Mouse (Mus musculus) lung, postnatal 0 days (tissue): ENCODE data around the gene Rem1. TPM values are rescaled to one million over a fixed set of nuclear protein-coding genes. Genes with fewer than 3 reads are reported as not detected.

Experiments
- ATAC-seq: fragments of 200-750 bp; cut with Nextera tagmentation; 2 replicates; pipeline ENCODE4 v1.8.0; 2017; ENCODE audit warnings: moderate library complexity
- DNase-seq: peaks from one replicate; pipeline ENCODE4 v3.0.0-alpha.2; 2016; ENCODE audit warnings: low spot score
- H3K27ac ChIP-seq: fragments of 300-500 bp; sonication (generic); 2 replicates; pipeline ENCODE4 v1.5.1; 2014; ENCODE audit warnings: antibody characterized with exemption, mild to moderate bottlenecking, low read length, mixed read lengths
- H3K27me3 ChIP-seq: fragments of 300-500 bp; sonication (generic); replicated peaks from 2 replicates; pipeline ENCODE4 v1.6.1; 2014; ENCODE audit warnings: low read length, mixed read lengths; ENCODE audit not compliant: insufficient read depth
- H3K36me3 ChIP-seq: fragments of 300-500 bp; sonication (generic); 2 replicates; pipeline ENCODE4 v1.6.1; 2014; ENCODE audit warnings: low read length, mixed read lengths; ENCODE audit not compliant: insufficient read depth
- H3K4me1 ChIP-seq: fragments of 300-500 bp; sonication (generic); 2 replicates; pipeline ENCODE4 v1.6.1; 2014; ENCODE audit warnings: antibody characterized with exemption, low read depth, low read length, mixed read lengths; ENCODE audit not compliant: insufficient read depth
- H3K4me2 ChIP-seq: fragments of 300-500 bp; sonication (generic); replicated peaks from 2 replicates; pipeline ENCODE4 v1.6.1; 2014; ENCODE audit warnings: low read depth, mild to moderate bottlenecking, low read length, moderate library complexity, mixed read lengths
- H3K4me3 ChIP-seq: fragments of 300-500 bp; sonication (generic); 2 replicates; pipeline ENCODE4 v1.5.1; 2014; ENCODE audit warnings: low read depth, low read length
- H3K9ac ChIP-seq: fragments of 300-500 bp; sonication (generic); replicated peaks from 2 replicates; pipeline ENCODE4 v1.6.1; 2014; ENCODE audit warnings: low read depth, mild to moderate bottlenecking
- H3K9me3 ChIP-seq: fragments of 300-500 bp; sonication (generic); 2 replicates; pipeline ENCODE4 v1.6.1; 2016; ENCODE audit warnings: low read length, mixed read lengths
- CTCF ChIP-seq: IDR thresholded peaks from 2 replicates; pipeline ENCODE4 v1.5.1; 2016; ENCODE audit warnings: antibody characterized with exemption, mild to moderate bottlenecking
- EP300 ChIP-seq: IDR thresholded peaks from 2 replicates; pipeline ENCODE4 v1.6.1; 2016; ENCODE audit warnings: antibody characterized with exemption, mild to moderate bottlenecking, control low read depth
- WGBS: fragments of 180-500 bp; shearing (Covaris S2); extraction: QIAGEN DNeasy Blood & Tissue Kit; methylation state at CpG from one replicate; pipeline ENCODE4 v1.1.7; 2014; 5-methylcytosine and 5-hydroxymethylcytosine counted together
- polyA plus RNA-seq: library from polyadenylated mRNA; unstranded; fragments of >200 nt; fragmentation: Nextera tagmentation; extraction: Ambion mirVana; gene quantifications from 2 replicates; pipeline ENCODE4 v1.2.1, GENCODE M21; 2015

The Rem1 gene
- polyA plus RNA-seq, result 32.2 and 34.0 TPM in 2 replicates

- no peaks in the 10 kb centered on the region for H3K36me3 ChIP-seq
- ATAC-seq (peak; percentile 79), DNase-seq (peak; percentile 61)
- WGBS, result 1% methylated on average over 51 of the region's 59 CpGs
- peak within 1 kb of the TSS; percentile 53 for H3K4me3 ChIP-seq
- H3K4me1 ChIP-seq, result no peaks in the 10 kb centered on the region
- H3K9me3 ChIP-seq, result no peaks in the 10 kb centered on the region
- H3K27me3 ChIP-seq, result no peaks in the 10 kb centered on the region
- H3K4me2 ChIP-seq, result peak within 1 kb of the TSS; percentile 69
- H3K27ac ChIP-seq, result peak within 1 kb of the TSS; percentile 72; the same call in 1 of the 2 replicates
- H3K9ac ChIP-seq, result peak within 1 kb of the TSS; percentile 56
- no peak for TF ChIP-seq CTCF
- TF ChIP-seq EP300, result no peak
Measured at GRCm38 (mm10) chr2:152626774-152627591, at the start of gene Rem1. Gene Rem1, plus strand, starts transcription at chr2:152626951.

- 58% methylated on average over 7 of the region's 7 CpGs for WGBS
- Histone ChIP-seq H3K27ac (no peak within 1 kb of the TSS), H3K4me3 (no peak within 1 kb of the TSS), H3K9me3 (no peaks in the 10 kb centered on the region), H3K4me1 (no peaks in the 10 kb centered on the region), H3K36me3 (no peaks in the 10 kb centered on the region), H3K4me2 (no peak within 1 kb of the TSS), H3K9ac (no peak within 1 kb of the TSS), H3K27me3 (no peaks in the 10 kb centered on the region)
- TF ChIP-seq EP300 (no peak), CTCF (no peak)
- no peak for DNase-seq
- no peak for ATAC-seq
Measured at GRCm38 (mm10) chr2:152580107-152580506, 46.6 kb upstream of the Rem1 start, which contains the start of gene Defb19. Gene Defb19, minus strand, starts transcription at chr2:152580312.

GRCm38 (mm10) chr2:152580612-152581011, 46.1 kb upstream of the Rem1 start:
- Histone ChIP-seq H3K4me2 (no peak overlapping the region), H3K27ac (no peak overlapping the region), H3K9ac (no peak overlapping the region), H3K9me3 (no peaks in the 10 kb centered on the region), H3K4me1 (no peaks in the 10 kb centered on the region), H3K36me3 (no peaks in the 10 kb centered on the region), H3K27me3 (no peaks in the 10 kb centered on the region), H3K4me3 (no peak overlapping the region)
- ATAC-seq (no peak), DNase-seq (no peak)
- WGBS, result 72% methylated on average over 11 of the region's 11 CpGs
- no peak for TF ChIP-seq EP300
- TF ChIP-seq CTCF, result no peak

- ATAC-seq (no peak), DNase-seq (no peak)
- Histone ChIP-seq H3K4me2 (no peak overlapping the region), H3K27ac (no peak overlapping the region), H3K36me3 (no peaks in the 10 kb centered on the region), H3K9ac (no peak overlapping the region), H3K4me3 (no peak overlapping the region), H3K27me3 (no peaks in the 10 kb centered on the region), H3K4me1 (no peaks in the 10 kb centered on the region), H3K9me3 (no peaks in the 10 kb centered on the region)
- TF ChIP-seq EP300 (no peak), CTCF (peak; percentile 58)
- 74% methylated on average over 4 of the region's 4 CpGs for WGBS
Measured at GRCm38 (mm10) chr2:152586926-152587560, 39.7 kb upstream of the Rem1 start.

DNA sequence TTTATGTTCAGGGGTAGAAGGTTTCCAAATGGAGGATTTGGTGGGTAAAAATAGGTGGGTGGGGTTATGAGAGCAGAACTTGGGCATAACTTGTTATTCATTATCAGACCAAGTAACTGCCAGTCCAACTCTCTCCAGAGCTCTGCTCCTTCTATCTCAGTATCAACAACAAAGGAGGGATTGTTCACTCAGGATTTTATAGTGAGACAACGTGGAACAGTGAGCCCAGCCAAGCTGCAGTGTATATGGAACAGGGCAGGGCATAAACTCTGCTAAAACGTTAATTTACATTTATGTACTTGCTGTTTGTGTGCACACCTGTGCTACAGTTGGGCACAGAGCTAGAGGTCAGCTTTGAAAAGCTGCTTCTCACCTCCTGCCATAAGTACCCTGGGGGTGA, 38.3 kb upstream of the Rem1 start:
- H3K9me3 ChIP-seq, result no peaks in the 10 kb centered on the region
- DNase-seq, result no peak
- H3K4me2 ChIP-seq, result no peak overlapping the region
- no peak overlapping the region for H3K9ac ChIP-seq
- H3K27ac ChIP-seq, result no peak overlapping the region
- no peaks in the 10 kb centered on the region for H3K27me3 ChIP-seq
- TF ChIP-seq CTCF (no peak), EP300 (no peak)
- H3K4me1 ChIP-seq, result no peaks in the 10 kb centered on the region
- 26% methylated on average over 2 of the region's 2 CpGs for WGBS
- no peaks in the 10 kb centered on the region for H3K36me3 ChIP-seq
- no peak for ATAC-seq
- H3K4me3 ChIP-seq, result no peak overlapping the region

GRCm38 (mm10) chr2:152589021-152589420, 37.7 kb upstream of the Rem1 start:
- Histone ChIP-seq H3K9ac (no peak overlapping the region), H3K27ac (no peak overlapping the region), H3K4me1 (no peaks in the 10 kb centered on the region), H3K9me3 (no peaks in the 10 kb centered on the region), H3K27me3 (no peaks in the 10 kb centered on the region), H3K36me3 (no peaks in the 10 kb centered on the region), H3K4me2 (no peak overlapping the region), H3K4me3 (no peak overlapping the region)
- ATAC-seq (no peak), DNase-seq (no peak)
- 30% methylated on average over 6 of the region's 6 CpGs for WGBS
- TF ChIP-seq EP300 (no peak), CTCF (no peak)
